Comparison of ENCODE assay signal across 8 mouse cellular contexts in genomic region chr14:87416755-87417690, GRCm38 (mm10). TPM values are rescaled to one million over a fixed set of nuclear protein-coding genes. Genes with fewer than 3 reads are reported as not detected.
A peak's percentile ranks its signal among the peaks of the same experiment; 100 is the strongest.
DNase-seq lines count a peak whose midpoint lies in the region; ATAC-seq lines count a peak whose summit lies in the region.

No protein-coding gene starts in this region.

- DNase-seq in retina, embryonic 14.5 days (ENCODE audit: low spot score) = peak; percentile 68
- no peak for DNase-seq in retina, postnatal 1 day
- peak; percentile 67 for DNase-seq in gastrocnemius, postnatal 10 days
- peak; percentile 71 for DNase-seq in limb, embryonic 11.5 days (ENCODE audit: low spot score)
- DNase-seq in midbrain, embryonic 11.5 days (ENCODE audit: low spot score, missing footprints) = peak; percentile 94
- DNase-seq in spleen, adult 18-20 months = peak; percentile 43 to 60

- no peaks in the 10 kb centered on the region for H3K27me3 ChIP-seq in limb, embryonic 11.5 days (ENCODE audit: control insufficient read depth, insufficient read depth, low read length)
- H3K27me3 ChIP-seq in midbrain, embryonic 11.5 days (ENCODE audit: control insufficient read depth, insufficient read depth, low read length) = no peaks in the 10 kb centered on the region

- peak overlapping the region; percentile 59 for H3K4me2 ChIP-seq in limb, embryonic 11.5 days (ENCODE audit: low read depth, severe bottlenecking)
- H3K4me2 ChIP-seq in midbrain, embryonic 11.5 days = peak overlapping the region; percentile 56

- peak overlapping the region; percentile 62 for H3K4me3 ChIP-seq in limb, embryonic 11.5 days (ENCODE audit: low read depth, low read length)
- H3K4me3 ChIP-seq in midbrain, embryonic 11.5 days (ENCODE audit: low read depth, low read length) = peak overlapping the region; percentile 82

- under 1% methylated on average over 84 of the region's 109 CpGs for WGBS in limb, embryonic 11.5 days
- under 1% methylated on average over 86 of the region's 109 CpGs for WGBS in midbrain, embryonic 11.5 days

- H3K27ac ChIP-seq in limb, embryonic 11.5 days (replicated peaks; ENCODE audit: low read depth, low read length) = peak overlapping the region; percentile 100
- H3K27ac ChIP-seq in midbrain, embryonic 11.5 days (ENCODE audit: low read depth, low read length) = peak overlapping the region; percentile 98

- ATAC-seq in common myeloid progenitor, adult 5-6 weeks (replicated peaks; ENCODE audit: low read depth, poor library complexity, severe bottlenecking) = peak; percentile 12; the same call in 1 of the 2 replicates
- ATAC-seq in inflammation-experienced regulatory T-cells, adult 6 months = peak; percentile 24
- peak; percentile 73 for ATAC-seq in limb, embryonic 11.5 days (ENCODE audit: insufficient number of reproducible peaks, low FRiP score, low TSS enrichment, low read depth)
- peak; percentile 83 for ATAC-seq in midbrain, embryonic 11.5 days (ENCODE audit: low FRiP score)

- H3K9ac ChIP-seq in limb, embryonic 11.5 days (ENCODE audit: low read length) = peak overlapping the region; percentile 95
- peak overlapping the region; percentile 95 for H3K9ac ChIP-seq in midbrain, embryonic 11.5 days (ENCODE audit: low read length)

- no peaks in the 10 kb centered on the region for H3K9me3 ChIP-seq in limb, embryonic 11.5 days (ENCODE audit: control insufficient read depth, low read length)
- no peaks in the 10 kb centered on the region for H3K9me3 ChIP-seq in midbrain, embryonic 11.5 days (ENCODE audit: control insufficient read depth, low read length)

- H3K36me3 ChIP-seq in limb, embryonic 11.5 days (ENCODE audit: control insufficient read depth, insufficient read depth, low read length) = no peaks in the 10 kb centered on the region
- no peaks in the 10 kb centered on the region for H3K36me3 ChIP-seq in midbrain, embryonic 11.5 days (ENCODE audit: control insufficient read depth, insufficient read depth, low read length)

- no peaks in the 10 kb centered on the region for H3K4me1 ChIP-seq in limb, embryonic 11.5 days (ENCODE audit: control insufficient read depth, insufficient read depth, low read length)
- peaks cover 6% of the 10 kb centered on the region for H3K4me1 ChIP-seq in midbrain, embryonic 11.5 days (ENCODE audit: control insufficient read depth, insufficient read depth, low read length)

RNA-seq across cellular contexts. Expression of gene Tdrd3, which starts 0.6 kb away (rescaled TPM):
- total RNA-seq in common myeloid progenitor, adult 5-6 weeks (2017) = 35.2 and 41.6 TPM in 2 replicates
- total RNA-seq in gastrocnemius, postnatal 10 days (2021) = 10 to 100 TPM; 28.1 to 29.5 TPM
- polyA plus RNA-seq in inflammation-experienced regulatory T-cells, adult 6 months (2017; shearing (Covaris generic)) = 10 to 100 TPM; 16.7 to 25.3 (median 23.7) TPM
- polyA plus RNA-seq in limb, embryonic 11.5 days (2014; fragmentation: Nextera tagmentation; extraction: Ambion mirVana) = 38.6 and 42.3 TPM in 2 replicates
- 44.1 and 50.5 TPM in 2 replicates for polyA plus RNA-seq in midbrain, embryonic 11.5 days (2014; fragmentation: Nextera tagmentation; extraction: Ambion mirVana)

Comparison
In these comparisons a context has a peak if more than half of its experiments do, and no peak if none do; other contexts are left out.
1. ATAC-seq: peak in every context shown above with its lines; median percentile 83 in midbrain, embryonic 11.5 days; 73 in limb, embryonic 11.5 days; 24 in inflammation-experienced regulatory T-cells, adult 6 months; 12 in common myeloid progenitor, adult 5-6 weeks.